Mouse (Mus musculus): ENCODE measurements around the gene Ifrd2. TPM values are rescaled to one million over a fixed set of nuclear protein-coding genes. Genes with fewer than 3 reads are reported as not detected.
A peak's percentile ranks its signal among the peaks of the same experiment; 100 is the strongest.

Ifrd2 gene
- polyA plus RNA-seq, 1 experiment from 2014 or later = 23.3 TPM

- peaks cover 6% of the 10 kb centered on the region; the same call in 1 of the 2 replicates for H3K36me3 ChIP-seq
- no peaks in the 10 kb centered on the region for H3K27me3 ChIP-seq (replicated peaks)
- peaks cover 94% of the 10 kb centered on the region for H3K4me1 ChIP-seq
- no peaks in the 10 kb centered on the region for H3K9me3 ChIP-seq
- WGBS = 40% methylated on average over 9 of the region's 9 CpGs
- no peak for ATAC-seq (ENCODE audit: low FRiP score, low read depth)
- H3K4me2 ChIP-seq (replicated peaks) = peak overlapping the region; percentile 99
- H3K9ac ChIP-seq = peak overlapping the region; percentile 93; the same call in 1 of the 2 replicates
- peak overlapping the region; percentile 96 for H3K27ac ChIP-seq
- H3K4me3 ChIP-seq = 0 out of 2 replicates have a peak overlapping the region, but pooled peaks have one; percentile 90
These were observed 43.9 kb downstream of the Ifrd2 start for GRCm38 (mm10) chr9:107631311-107631826.

GRCm38 (mm10) chr9:107631861-107632260, 44.4 kb downstream of the Ifrd2 start:
- peaks cover 6% of the 10 kb centered on the region; the same call in 1 of the 2 replicates for H3K36me3 ChIP-seq
- peak overlapping the region; percentile 96 for H3K27ac ChIP-seq
- peak overlapping the region; percentile 90; the same call in 1 of the 2 replicates for H3K4me3 ChIP-seq
- no peaks in the 10 kb centered on the region for H3K27me3 ChIP-seq (replicated peaks)
- no peak for ATAC-seq (ENCODE audit: low FRiP score, low read depth)
- H3K4me1 ChIP-seq = peaks cover 94% of the 10 kb centered on the region
- H3K9ac ChIP-seq = peak overlapping the region; percentile 93
- peak overlapping the region; percentile 99 for H3K4me2 ChIP-seq (replicated peaks)
- no peaks in the 10 kb centered on the region for H3K9me3 ChIP-seq
- 70% methylated on average over 8 of the region's 8 CpGs for WGBS

GRCm38 (mm10) chr9:107632478-107632877, 45.0 kb downstream of the Ifrd2 start:
- H3K9ac ChIP-seq = peak overlapping the region; percentile 93
- peaks cover 94% of the 10 kb centered on the region for H3K4me1 ChIP-seq
- WGBS = 43% methylated on average over 6 of the region's 6 CpGs
- H3K27ac ChIP-seq = peak overlapping the region; percentile 96
- H3K36me3 ChIP-seq = peaks cover 6% of the 10 kb centered on the region; the same call in 1 of the 2 replicates
- no peak for ATAC-seq (ENCODE audit: low FRiP score, low read depth)
- no peaks in the 10 kb centered on the region for H3K27me3 ChIP-seq (replicated peaks)
- H3K4me2 ChIP-seq (replicated peaks) = peak overlapping the region; percentile 99
- H3K9me3 ChIP-seq = no peaks in the 10 kb centered on the region
- peak overlapping the region; percentile 90 for H3K4me3 ChIP-seq

GRCm38 (mm10) chr9:107633091-107633660, 45.7 kb downstream of the Ifrd2 start:
- peaks cover 89% of the 10 kb centered on the region for H3K4me1 ChIP-seq
- H3K27ac ChIP-seq = peak overlapping the region; percentile 96
- 1% methylated on average over 33 of the region's 33 CpGs for WGBS
- peak overlapping the region; percentile 93 for H3K9ac ChIP-seq
- ATAC-seq (ENCODE audit: low FRiP score, low read depth) = no peak
- peak overlapping the region; percentile 90 for H3K4me3 ChIP-seq
- no peaks in the 10 kb centered on the region for H3K27me3 ChIP-seq (replicated peaks)
- H3K4me2 ChIP-seq (replicated peaks) = peak overlapping the region; percentile 99
- peaks cover 6% of the 10 kb centered on the region; the same call in 1 of the 2 replicates for H3K36me3 ChIP-seq
- H3K9me3 ChIP-seq = no peaks in the 10 kb centered on the region

GRCm38 (mm10) chr9:107633661-107634405, 46.4 kb downstream of the Ifrd2 start:
- Histone ChIP-seq H3K9me3 (no peaks in the 10 kb centered on the region), H3K27me3 (replicated peaks) (no peaks in the 10 kb centered on the region), H3K4me3 (peak overlapping the region; percentile 90), H3K4me2 (replicated peaks) (peak overlapping the region; percentile 99), H3K36me3 (peaks cover 2% of the 10 kb centered on the region; the same call in 1 of the 2 replicates), H3K27ac (peak overlapping the region; percentile 96), H3K9ac (peak overlapping the region; percentile 93), H3K4me1 (peaks cover 82% of the 10 kb centered on the region)
- ATAC-seq (ENCODE audit: low FRiP score, low read depth) = no peak
- 1% methylated on average over 15 of the region's 15 CpGs for WGBS

- Histone ChIP-seq H3K27ac (peak overlapping the region; percentile 96), H3K9ac (peak overlapping the region; percentile 93), H3K4me2 (replicated peaks) (peak overlapping the region; percentile 99), H3K4me3 (peak overlapping the region; percentile 90), H3K4me1 (peaks cover 74% of the 10 kb centered on the region), H3K27me3 (replicated peaks) (no peaks in the 10 kb centered on the region), H3K9me3 (no peaks in the 10 kb centered on the region), H3K36me3 (no peaks in the 10 kb centered on the region)
- ATAC-seq (ENCODE audit: low FRiP score, low read depth) = no peak
- WGBS = under 1% methylated on average over 35 of the region's 35 CpGs
These were observed 47.2 kb downstream of the Ifrd2 start for GRCm38 (mm10) chr9:107634406-107635278.

- H3K27me3 ChIP-seq (replicated peaks) = no peaks in the 10 kb centered on the region
- H3K9ac ChIP-seq = peak within 1 kb of the TSS; percentile 93
- peak within 1 kb of the TSS; percentile 90 for H3K4me3 ChIP-seq
- peak; percentile 85 for ATAC-seq (ENCODE audit: low FRiP score, low read depth)
- WGBS = 2% methylated on average over 38 of the region's 38 CpGs
- peaks cover 66% of the 10 kb centered on the region for H3K4me1 ChIP-seq
- H3K36me3 ChIP-seq = no peaks in the 10 kb centered on the region
- peak within 1 kb of the TSS; percentile 99 for H3K4me2 ChIP-seq (replicated peaks)
- peak within 1 kb of the TSS; percentile 96 for H3K27ac ChIP-seq
- no peaks in the 10 kb centered on the region for H3K9me3 ChIP-seq
These were observed 48.0 kb downstream of the Ifrd2 start, which contains the start of gene Gnai2 for GRCm38 (mm10) chr9:107635279-107636028. Gnai2 (minus strand) TSS chr9:107635367.

GRCm38 (mm10) chr9:107637070-107637469, 49.6 kb downstream of the Ifrd2 start:
- Histone ChIP-seq H3K9ac (no peak overlapping the region), H3K4me2 (replicated peaks) (peak overlapping the region; percentile 43), H3K4me1 (peaks cover 50% of the 10 kb centered on the region), H3K27me3 (replicated peaks) (no peaks in the 10 kb centered on the region), H3K4me3 (no peak overlapping the region), H3K27ac (peak overlapping the region; percentile 57), H3K9me3 (no peaks in the 10 kb centered on the region), H3K36me3 (no peaks in the 10 kb centered on the region)
- ATAC-seq (ENCODE audit: low FRiP score, low read depth) = peak; percentile 60
- 9% methylated on average over 7 of the region's 7 CpGs for WGBS

GRCm38 (mm10) chr9:107640257-107640772, 52.9 kb downstream of the Ifrd2 start:
- H3K4me1 ChIP-seq = peaks cover 29% of the 10 kb centered on the region
- no peaks in the 10 kb centered on the region for H3K27me3 ChIP-seq (replicated peaks)
- H3K9me3 ChIP-seq = no peaks in the 10 kb centered on the region
- no peak overlapping the region for H3K4me3 ChIP-seq
- no peaks in the 10 kb centered on the region for H3K36me3 ChIP-seq
- H3K27ac ChIP-seq = no peak overlapping the region
- no peak overlapping the region for H3K4me2 ChIP-seq (replicated peaks)
- no peak for ATAC-seq (ENCODE audit: low FRiP score, low read depth)
- WGBS = 46% methylated on average over 8 of the region's 8 CpGs
- no peak overlapping the region for H3K9ac ChIP-seq

GRCm38 (mm10) chr9:107641666-107642065, 54.2 kb downstream of the Ifrd2 start:
- no peak overlapping the region for H3K9ac ChIP-seq
- 25% methylated on average over 8 of the region's 8 CpGs for WGBS
- no peaks in the 10 kb centered on the region for H3K9me3 ChIP-seq
- H3K27me3 ChIP-seq (replicated peaks) = no peaks in the 10 kb centered on the region
- H3K27ac ChIP-seq = 0 out of 2 replicates have a peak overlapping the region, but pooled peaks have one; percentile 2
- H3K4me1 ChIP-seq = peaks cover 20% of the 10 kb centered on the region
- no peak overlapping the region for H3K4me3 ChIP-seq
- H3K4me2 ChIP-seq (replicated peaks) = no peak overlapping the region
- no peaks in the 10 kb centered on the region for H3K36me3 ChIP-seq
- no peak for ATAC-seq (ENCODE audit: low FRiP score, low read depth)

Data from neural tube, embryonic 12.5 days (tissue).